Mouse (Mus musculus): ENCODE measurements around the gene Sntg2. TPM values are rescaled to one million over a fixed set of nuclear protein-coding genes. Genes with fewer than 3 reads are reported as not detected.

Gene Sntg2
- polyA plus RNA-seq (2014; fragmentation: Nextera tagmentation; extraction: Ambion mirVana): 0.94 and 1.7 TPM in 2 replicates

- no peaks in the 10 kb centered on the region for H3K36me3 ChIP-seq (ENCODE audit: control insufficient read depth, insufficient read depth, low read length)
- H3K27me3 ChIP-seq (ENCODE audit: control insufficient read depth, insufficient read depth, low read length): no peaks in the 10 kb centered on the region
- DNase-seq (ENCODE audit: low spot score): peak; percentile 88
- peak within 1 kb of the TSS; percentile 51 for H3K4me3 ChIP-seq (ENCODE audit: low read depth, low read length)
- peak within 1 kb of the TSS; percentile 62 for H3K9ac ChIP-seq (ENCODE audit: low read length)
- no peak within 1 kb of the TSS for H3K27ac ChIP-seq (ENCODE audit: low read depth, low read length)
- 2% methylated on average over 28 of the region's 39 CpGs for WGBS
- H3K4me2 ChIP-seq (ENCODE audit: low read depth): peak within 1 kb of the TSS; percentile 90
- H3K4me1 ChIP-seq (ENCODE audit: control insufficient read depth, insufficient read depth, low read length): peaks cover 5% of the 10 kb centered on the region; the same call in 1 of the 2 replicates
- peak; percentile 98 for ATAC-seq (ENCODE audit: insufficient read depth, low FRiP score, low TSS enrichment)
- no peaks in the 10 kb centered on the region for H3K9me3 ChIP-seq (ENCODE audit: control insufficient read depth, low read length)
These were observed at the start of gene Sntg2 for GRCm38 (mm10) chr12:30372933-30373501. Gene Sntg2 (minus strand): TSS chr12:30373375.

GRCm38 (mm10) chr12:30416547-30416946, 43.4 kb upstream of the Sntg2 start:
- Histone ChIP-seq H3K4me2 (ENCODE audit: low read depth) (no peak overlapping the region), H3K27ac (ENCODE audit: low read depth, low read length) (no peak overlapping the region), H3K9ac (ENCODE audit: low read length) (no peak overlapping the region), H3K27me3 (ENCODE audit: control insufficient read depth, insufficient read depth, low read length) (no peaks in the 10 kb centered on the region), H3K4me3 (ENCODE audit: low read depth, low read length) (no peak overlapping the region), H3K9me3 (ENCODE audit: control insufficient read depth, low read length) (no peaks in the 10 kb centered on the region), H3K4me1 (ENCODE audit: control insufficient read depth, insufficient read depth, low read length) (no peaks in the 10 kb centered on the region), H3K36me3 (ENCODE audit: control insufficient read depth, insufficient read depth, low read length) (no peaks in the 10 kb centered on the region)
- DNase-seq (ENCODE audit: low spot score) (no peak), ATAC-seq (ENCODE audit: insufficient read depth, low FRiP score, low TSS enrichment) (no peak)
- 74% methylated on average over 8 of the region's 8 CpGs for WGBS

- Histone ChIP-seq H3K9me3 (ENCODE audit: control insufficient read depth, low read length) (no peaks in the 10 kb centered on the region), H3K4me3 (ENCODE audit: low read depth, low read length) (no peak overlapping the region), H3K4me2 (ENCODE audit: low read depth) (no peak overlapping the region), H3K27ac (ENCODE audit: low read depth, low read length) (no peak overlapping the region), H3K36me3 (ENCODE audit: control insufficient read depth, insufficient read depth, low read length) (no peaks in the 10 kb centered on the region), H3K4me1 (ENCODE audit: control insufficient read depth, insufficient read depth, low read length) (no peaks in the 10 kb centered on the region), H3K9ac (ENCODE audit: low read length) (no peak overlapping the region), H3K27me3 (ENCODE audit: control insufficient read depth, insufficient read depth, low read length) (no peaks in the 10 kb centered on the region)
- WGBS: 84% methylated on average over 6 of the region's 6 CpGs
- ATAC-seq (ENCODE audit: insufficient read depth, low FRiP score, low TSS enrichment) (no peak), DNase-seq (ENCODE audit: low spot score) (no peak)
These were observed 42.8 kb upstream of the Sntg2 start for GRCm38 (mm10) chr12:30415981-30416380.

- Histone ChIP-seq H3K36me3 (ENCODE audit: control insufficient read depth, insufficient read depth, low read length) (no peaks in the 10 kb centered on the region), H3K4me1 (ENCODE audit: control insufficient read depth, insufficient read depth, low read length) (no peaks in the 10 kb centered on the region), H3K27me3 (ENCODE audit: control insufficient read depth, insufficient read depth, low read length) (no peaks in the 10 kb centered on the region), H3K27ac (ENCODE audit: low read depth, low read length) (no peak overlapping the region), H3K4me2 (ENCODE audit: low read depth) (no peak overlapping the region), H3K4me3 (ENCODE audit: low read depth, low read length) (no peak overlapping the region), H3K9ac (ENCODE audit: low read length) (no peak overlapping the region), H3K9me3 (ENCODE audit: control insufficient read depth, low read length) (no peaks in the 10 kb centered on the region)
- ATAC-seq (ENCODE audit: insufficient read depth, low FRiP score, low TSS enrichment) (no peak), DNase-seq (ENCODE audit: low spot score) (no peak)
These were observed 29.5 kb upstream of the Sntg2 start for GRCm38 (mm10) chr12:30402651-30403050.

GRCm38 (mm10) chr12:30400531-30400930, 27.4 kb upstream of the Sntg2 start:
- Histone ChIP-seq H3K27me3 (ENCODE audit: control insufficient read depth, insufficient read depth, low read length) (no peaks in the 10 kb centered on the region), H3K4me2 (ENCODE audit: low read depth) (no peak overlapping the region), H3K4me3 (ENCODE audit: low read depth, low read length) (no peak overlapping the region), H3K4me1 (ENCODE audit: control insufficient read depth, insufficient read depth, low read length) (no peaks in the 10 kb centered on the region), H3K9ac (ENCODE audit: low read length) (no peak overlapping the region), H3K27ac (ENCODE audit: low read depth, low read length) (no peak overlapping the region), H3K9me3 (ENCODE audit: control insufficient read depth, low read length) (no peaks in the 10 kb centered on the region), H3K36me3 (ENCODE audit: control insufficient read depth, insufficient read depth, low read length) (no peaks in the 10 kb centered on the region)
- DNase-seq (ENCODE audit: low spot score) (no peak), ATAC-seq (ENCODE audit: insufficient read depth, low FRiP score, low TSS enrichment) (no peak)
- 94% methylated on average over 2 of the region's 2 CpGs for WGBS

- H3K9ac ChIP-seq (ENCODE audit: low read length): no peak overlapping the region
- no peaks in the 10 kb centered on the region for H3K36me3 ChIP-seq (ENCODE audit: control insufficient read depth, insufficient read depth, low read length)
- ATAC-seq (ENCODE audit: insufficient read depth, low FRiP score, low TSS enrichment) (no peak), DNase-seq (ENCODE audit: low spot score) (no peak)
- H3K4me1 ChIP-seq (ENCODE audit: control insufficient read depth, insufficient read depth, low read length): no peaks in the 10 kb centered on the region
- no peak overlapping the region for H3K27ac ChIP-seq (ENCODE audit: low read depth, low read length)
- H3K27me3 ChIP-seq (ENCODE audit: control insufficient read depth, insufficient read depth, low read length): no peaks in the 10 kb centered on the region
- H3K4me3 ChIP-seq (ENCODE audit: low read depth, low read length): no peak overlapping the region
- no peaks in the 10 kb centered on the region for H3K9me3 ChIP-seq (ENCODE audit: control insufficient read depth, low read length)
- no peak overlapping the region for H3K4me2 ChIP-seq (ENCODE audit: low read depth)
- 86% methylated on average over 2 of the region's 2 CpGs for WGBS
These were observed 26.9 kb upstream of the Sntg2 start for GRCm38 (mm10) chr12:30400114-30400513.

GRCm38 (mm10) chr12:30372293-30372692, 882 bp downstream of the Sntg2 start:
- H3K9ac ChIP-seq (ENCODE audit: low read length): no peak overlapping the region
- no peaks in the 10 kb centered on the region for H3K27me3 ChIP-seq (ENCODE audit: control insufficient read depth, insufficient read depth, low read length)
- peaks cover 5% of the 10 kb centered on the region; the same call in 1 of the 2 replicates for H3K4me1 ChIP-seq (ENCODE audit: control insufficient read depth, insufficient read depth, low read length)
- no peak overlapping the region for H3K4me3 ChIP-seq (ENCODE audit: low read depth, low read length)
- peak overlapping the region; percentile 90 for H3K4me2 ChIP-seq (ENCODE audit: low read depth)
- no peak overlapping the region for H3K27ac ChIP-seq (ENCODE audit: low read depth, low read length)
- 55% methylated on average over 5 of the region's 5 CpGs for WGBS
- DNase-seq (ENCODE audit: low spot score): no peak
- no peak for ATAC-seq (ENCODE audit: insufficient read depth, low FRiP score, low TSS enrichment)
- no peaks in the 10 kb centered on the region for H3K36me3 ChIP-seq (ENCODE audit: control insufficient read depth, insufficient read depth, low read length)
- H3K9me3 ChIP-seq (ENCODE audit: control insufficient read depth, low read length): no peaks in the 10 kb centered on the region

GRCm38 (mm10) chr12:30369786-30370185, 3.4 kb downstream of the Sntg2 start:
- H3K4me1 ChIP-seq (ENCODE audit: control insufficient read depth, insufficient read depth, low read length): peaks cover 5% of the 10 kb centered on the region; the same call in 1 of the 2 replicates
- WGBS: 6% methylated on average over 6 of the region's 6 CpGs
- H3K4me2 ChIP-seq (ENCODE audit: low read depth): no peak overlapping the region
- no peak overlapping the region for H3K27ac ChIP-seq (ENCODE audit: low read depth, low read length)
- H3K4me3 ChIP-seq (ENCODE audit: low read depth, low read length): no peak overlapping the region
- H3K9me3 ChIP-seq (ENCODE audit: control insufficient read depth, low read length): no peaks in the 10 kb centered on the region
- ATAC-seq (ENCODE audit: insufficient read depth, low FRiP score, low TSS enrichment) (no peak), DNase-seq (ENCODE audit: low spot score) (peak; percentile 78)
- no peaks in the 10 kb centered on the region for H3K27me3 ChIP-seq (ENCODE audit: control insufficient read depth, insufficient read depth, low read length)
- no peaks in the 10 kb centered on the region for H3K36me3 ChIP-seq (ENCODE audit: control insufficient read depth, insufficient read depth, low read length)
- H3K9ac ChIP-seq (ENCODE audit: low read length): no peak overlapping the region

- no peaks in the 10 kb centered on the region for H3K36me3 ChIP-seq (ENCODE audit: control insufficient read depth, insufficient read depth, low read length)
- no peaks in the 10 kb centered on the region for H3K27me3 ChIP-seq (ENCODE audit: control insufficient read depth, insufficient read depth, low read length)
- WGBS: 90% methylated on average over 6 of the region's 6 CpGs
- H3K4me1 ChIP-seq (ENCODE audit: control insufficient read depth, insufficient read depth, low read length): peaks cover 5% of the 10 kb centered on the region; the same call in 1 of the 2 replicates
- DNase-seq (ENCODE audit: low spot score) (no peak), ATAC-seq (ENCODE audit: insufficient read depth, low FRiP score, low TSS enrichment) (no peak)
- no peak overlapping the region for H3K9ac ChIP-seq (ENCODE audit: low read length)
- H3K9me3 ChIP-seq (ENCODE audit: control insufficient read depth, low read length): no peaks in the 10 kb centered on the region
- no peak overlapping the region for H3K4me2 ChIP-seq (ENCODE audit: low read depth)
- no peak overlapping the region for H3K27ac ChIP-seq (ENCODE audit: low read depth, low read length)
- no peak overlapping the region for H3K4me3 ChIP-seq (ENCODE audit: low read depth, low read length)
These were observed 4.0 kb downstream of the Sntg2 start for GRCm38 (mm10) chr12:30369141-30369540.
